Mouse (Mus musculus) embryo, embryonic 11.5 days (tissue): ENCODE data around the gene Satl1.
A peak's percentile ranks its signal among the peaks of the same experiment; 100 is the strongest.
"Not testable (repeated sequence)": the region's sequence is repeated elsewhere in the genome, so short reads cannot be mapped to it uniquely, and the experiment has no call there.

ENCODE experiments used
- DNase-seq: peaks from one replicate; pipeline ENCODE4 v3.0.0-alpha.2; 2012; ENCODE audit warnings: low read depth, low spot score

The Satl1 gene

DNA sequence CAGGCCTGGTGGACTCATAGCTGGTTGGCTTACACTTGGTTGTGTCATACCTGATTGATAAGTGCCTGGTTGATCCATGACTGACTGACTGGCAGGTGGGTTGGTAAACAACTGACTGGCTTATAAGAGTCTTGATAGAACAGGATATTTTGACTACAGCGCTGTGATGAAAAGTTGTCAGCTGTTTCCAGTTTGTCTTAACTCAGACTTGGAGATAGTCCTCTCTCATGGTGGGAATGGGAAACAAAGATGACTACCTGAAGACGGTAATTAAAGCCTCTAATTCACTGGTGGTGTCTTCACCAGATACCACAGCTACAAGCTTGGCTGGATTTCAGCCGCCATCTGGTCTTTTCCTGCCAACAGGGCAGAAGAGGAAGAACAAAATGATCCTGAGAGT, at the start of gene Satl1:
Gene Satl1, minus strand, starts transcription at position 101 of the 400 bp plus-strand sequence.
- no peak for DNase-seq

DNA sequence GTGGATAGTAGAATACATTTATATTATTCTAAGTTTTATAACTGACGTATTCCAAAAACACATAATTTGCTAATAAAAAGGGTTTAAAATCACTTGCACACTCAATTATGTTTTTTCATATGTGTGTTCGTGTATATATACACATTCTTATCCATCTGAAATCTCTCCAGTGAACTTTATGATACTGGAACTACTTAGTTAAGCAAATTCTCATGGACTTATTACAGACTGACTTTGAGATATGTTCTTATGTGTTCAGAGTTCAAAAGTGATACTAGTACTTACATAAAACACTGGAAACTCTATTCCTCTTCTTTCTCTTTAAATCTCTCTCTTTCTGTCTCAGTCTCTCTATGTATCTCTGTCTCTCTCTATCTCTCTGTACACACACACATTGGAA, 31.5 kb upstream of the Satl1 start:
- no peak for DNase-seq

DNA sequence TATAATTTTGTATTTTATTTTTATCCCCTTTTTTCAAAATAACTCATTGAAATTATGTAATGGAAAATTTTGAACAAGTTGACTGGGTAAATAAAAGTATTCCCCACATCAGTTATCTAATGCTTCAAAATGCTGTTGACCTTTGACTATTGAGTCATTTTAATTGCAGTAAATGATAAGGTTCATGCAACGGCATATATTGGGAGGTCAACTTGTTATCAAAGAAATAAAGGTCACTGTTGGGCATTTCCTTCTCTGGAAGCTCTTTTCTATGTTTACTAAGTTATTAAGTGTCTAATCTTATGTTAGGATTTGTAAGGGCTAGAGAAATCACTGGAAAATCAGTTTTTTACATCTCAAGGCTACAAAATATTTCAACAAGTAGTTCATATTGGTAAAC, 31.0 kb upstream of the Satl1 start:
- DNase-seq: no peak

DNA sequence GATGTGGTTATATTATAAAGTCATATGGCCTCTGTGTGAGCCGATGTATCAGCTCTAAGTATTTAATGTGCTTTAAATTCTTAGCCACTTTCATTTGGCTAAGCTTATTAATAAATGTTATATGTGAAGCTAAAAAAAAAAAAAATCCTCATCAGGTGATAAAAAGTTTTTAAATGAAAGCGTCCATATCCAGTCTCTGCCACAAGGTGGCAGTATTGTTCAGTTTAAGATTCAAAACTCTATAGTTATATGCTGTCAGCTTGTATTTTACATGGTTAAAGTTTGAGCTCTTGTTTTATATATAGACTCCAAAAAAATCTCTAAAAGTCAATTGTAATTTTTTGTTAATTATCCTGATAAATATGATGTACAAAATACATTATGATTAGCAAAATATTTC, 16.4 kb upstream of the Satl1 start:
- peak; percentile 31 for DNase-seq

DNA sequence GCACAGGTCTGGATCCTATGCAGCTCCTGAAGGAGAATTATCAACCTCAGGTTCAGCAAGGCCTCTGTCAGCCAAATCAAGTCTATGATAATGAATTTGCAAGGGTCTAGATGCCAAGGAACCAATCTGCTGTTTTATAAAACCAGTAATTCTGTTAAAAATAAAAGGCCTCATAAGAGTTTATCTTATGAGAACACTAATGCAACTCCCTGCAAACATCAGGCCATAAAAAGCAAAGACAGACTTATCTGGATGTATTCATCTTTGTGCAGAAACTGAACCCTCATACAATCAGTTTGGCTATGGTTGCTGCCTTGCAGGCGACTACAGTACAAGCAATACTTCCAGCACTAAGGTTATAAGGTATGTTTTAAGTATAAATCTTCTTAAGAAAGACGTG, 5.7 kb upstream of the Satl1 start:
- no peak for DNase-seq

DNA sequence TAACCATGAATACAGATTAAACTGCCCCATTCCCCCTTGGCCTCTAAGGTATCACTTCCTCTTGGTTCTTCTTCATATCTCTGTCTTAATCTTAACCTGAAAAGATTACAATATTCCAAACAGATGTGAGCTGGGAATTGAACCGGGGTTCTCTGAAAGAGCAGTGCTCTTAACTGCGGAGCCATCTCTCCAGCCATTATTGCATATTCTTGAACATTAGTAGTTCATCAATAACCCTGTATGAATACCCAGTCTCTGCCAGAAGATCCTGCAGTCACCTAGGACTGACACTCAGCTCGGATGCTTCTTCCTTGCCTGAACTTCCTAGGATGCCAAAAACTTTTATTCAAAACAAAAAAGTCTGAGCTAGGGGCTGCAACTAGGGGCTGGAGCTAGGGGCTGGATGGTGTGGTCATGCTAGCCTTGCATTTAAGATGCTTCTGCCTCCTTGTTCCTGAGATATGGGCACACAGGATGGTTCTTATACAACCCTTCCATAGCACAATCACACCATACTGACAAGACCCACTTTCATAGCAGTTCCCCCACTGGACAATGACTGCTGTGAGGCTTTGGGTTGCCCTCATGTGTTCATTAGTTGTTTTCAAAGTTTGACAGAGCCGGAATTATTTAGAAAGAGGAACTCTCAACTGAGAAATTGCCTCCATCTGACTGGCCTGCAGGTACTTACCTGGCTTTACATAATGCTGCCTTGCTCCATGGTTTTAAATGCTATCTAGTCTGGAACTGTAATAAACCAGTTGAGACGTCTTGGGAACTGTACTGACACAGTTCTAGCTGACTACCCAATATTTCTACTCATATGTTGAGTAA, 35.8 kb downstream of the Satl1 start:
- not testable (repeated sequence) for DNase-seq

DNA sequence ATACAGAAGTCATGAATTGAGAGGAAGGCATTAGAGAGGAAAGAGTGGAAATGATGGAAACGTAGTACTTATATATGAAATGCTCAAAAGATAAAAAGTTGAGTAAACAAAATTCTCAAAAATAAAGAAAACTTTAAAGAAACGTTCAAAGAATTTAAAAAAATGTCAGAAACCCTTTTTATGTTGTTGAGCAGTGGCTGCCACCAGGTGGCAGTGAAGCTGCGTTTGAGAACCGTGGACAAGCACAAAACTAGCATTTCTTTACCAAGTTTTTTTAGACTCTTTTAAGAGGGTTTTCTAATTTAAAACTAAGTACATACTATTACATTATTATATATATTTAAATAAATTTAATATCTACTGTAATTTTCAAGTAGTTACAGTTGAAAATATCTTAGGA, 38.2 kb downstream of the Satl1 start:
- DNase-seq: no peak

DNA sequence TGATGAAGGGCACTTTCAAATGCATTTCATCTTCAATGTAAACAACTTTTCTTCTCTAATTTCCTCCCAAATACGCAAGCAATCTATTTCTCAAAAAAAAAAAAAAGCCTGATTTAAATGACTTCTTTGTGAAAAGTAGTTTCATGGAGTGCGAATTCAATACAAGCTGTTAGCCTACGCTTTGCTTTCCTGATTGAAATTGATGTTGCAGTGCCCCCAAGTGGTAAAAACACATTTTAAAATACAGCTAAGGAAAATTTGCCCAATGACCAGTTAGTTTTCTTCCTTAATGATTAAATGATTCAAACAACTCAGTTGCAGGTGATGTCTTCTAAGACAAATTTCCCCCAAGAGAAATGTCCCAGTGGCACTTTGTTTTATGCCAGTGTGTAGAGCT, 58.2 kb downstream of the Satl1 start:
- DNase-seq: no peak

DNA sequence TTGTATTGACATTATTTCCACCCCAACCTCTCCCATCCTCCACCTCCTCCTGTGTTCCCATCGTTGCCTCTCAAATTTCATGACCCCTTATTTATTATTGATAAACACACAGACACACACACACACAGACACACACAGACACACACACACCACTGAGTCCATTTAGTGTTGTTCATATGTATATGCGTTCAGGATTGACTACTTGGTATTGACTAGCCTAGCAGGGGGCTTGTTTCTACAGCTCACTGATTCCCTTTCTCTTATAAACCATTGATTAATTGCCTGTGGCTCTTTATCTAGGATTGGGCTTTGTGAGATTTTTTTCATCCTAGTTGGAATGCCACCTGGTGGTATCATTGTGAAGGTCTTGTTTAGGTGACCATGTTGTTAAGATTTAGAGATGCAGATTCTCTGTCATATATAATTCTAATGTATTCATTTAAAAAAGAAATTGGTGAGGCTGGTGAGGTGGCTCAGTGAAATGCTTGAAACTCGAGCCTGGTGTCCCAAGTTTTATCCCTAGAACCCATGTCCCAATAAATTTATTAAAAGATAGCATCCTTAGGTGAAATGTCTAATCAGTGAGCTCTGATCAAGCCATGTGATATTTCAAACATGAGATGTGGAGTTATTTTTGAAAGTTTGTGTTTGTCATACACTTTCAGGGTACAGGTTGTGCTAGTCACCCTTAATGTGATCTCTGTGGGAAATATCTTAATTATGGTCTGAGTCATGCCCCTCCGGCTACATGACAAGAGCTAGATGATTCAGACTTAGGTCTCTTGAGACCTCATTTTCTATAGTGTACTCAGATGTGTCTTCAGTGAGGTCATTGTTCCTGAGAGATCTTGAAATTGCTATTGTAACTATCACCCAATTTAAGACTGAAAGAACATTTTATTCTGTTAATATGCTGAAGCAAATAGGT, 58.8 kb downstream of the Satl1 start:
- no peak for DNase-seq

DNA sequence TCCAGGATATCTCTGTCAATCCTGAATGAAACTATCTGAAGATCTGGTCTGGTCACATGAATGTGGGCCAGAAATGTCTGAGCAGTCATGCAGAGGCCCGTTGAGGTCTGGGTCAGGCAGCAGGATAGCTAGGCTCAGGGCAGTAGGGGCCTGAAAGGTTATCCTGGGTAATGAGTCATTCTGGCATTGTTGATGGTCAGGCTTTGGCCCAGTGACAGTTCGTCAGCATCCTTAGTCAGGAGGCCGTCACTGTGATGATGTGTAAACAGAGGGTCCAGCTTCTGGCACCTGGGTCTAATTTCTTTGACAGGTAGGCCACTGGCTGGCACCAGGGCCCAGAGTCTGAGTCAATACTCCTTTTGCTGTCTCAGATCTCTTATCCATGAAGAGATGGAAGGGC, 67.1 kb downstream of the Satl1 start:
- no peak for DNase-seq
